Mouse (Mus musculus): ENCODE results near the gene Thsd7b. TPM values are rescaled to one million over a fixed set of nuclear protein-coding genes. Genes with fewer than 3 reads are reported as not detected.

Gene Thsd7b
- polyA plus RNA-seq, 2 experiments: 1.1 to 1.8 TPM

GRCm38 (mm10) chr1:129761234-129761633, 488.1 kb downstream of the Thsd7b start:
- no peak for TF ChIP-seq POLR2A (IDR thresholded peaks at IDR 0.05; ENCODE audit: borderline replicate concordance, extremely low read depth, insufficient read depth, insufficient read length)
- Histone ChIP-seq H3K4me1 (ENCODE audit: control insufficient read depth, insufficient read depth, low read length) (no peaks in the 10 kb centered on the region), H3K36me3 (ENCODE audit: control insufficient read depth, insufficient read depth, low read length) (no peaks in the 10 kb centered on the region), H3K4me2 (replicated peaks; ENCODE audit: low read depth, low read length, severe bottlenecking) (no peak overlapping the region), H3K9me3 (ENCODE audit: control insufficient read depth, low read length) (no peaks in the 10 kb centered on the region), H3K4me3 (replicated peaks; ENCODE audit: low read length) (no peak overlapping the region), H3K27ac (replicated peaks; ENCODE audit: low read depth, low read length) (no peak overlapping the region), H3K27me3 (ENCODE audit: control insufficient read depth, insufficient read depth, low read length) (no peaks in the 10 kb centered on the region), H3K9ac (ENCODE audit: low read depth, low read length, severe bottlenecking) (no peak overlapping the region)
- DNase-seq (ENCODE audit: low spot score) (no peak), ATAC-seq (ENCODE audit: low FRiP score, low read depth) (no peak)
- 87% methylated on average over 1 of the region's 1 CpGs for WGBS

- WGBS: 50% methylated on average over 2 of the region's 2 CpGs
- Histone ChIP-seq H3K9ac (ENCODE audit: low read depth, low read length, severe bottlenecking) (no peak overlapping the region), H3K27ac (replicated peaks; ENCODE audit: low read depth, low read length) (no peak overlapping the region), H3K27me3 (ENCODE audit: control insufficient read depth, insufficient read depth, low read length) (no peaks in the 10 kb centered on the region), H3K9me3 (ENCODE audit: control insufficient read depth, low read length) (no peaks in the 10 kb centered on the region), H3K36me3 (ENCODE audit: control insufficient read depth, insufficient read depth, low read length) (no peaks in the 10 kb centered on the region), H3K4me1 (ENCODE audit: control insufficient read depth, insufficient read depth, low read length) (no peaks in the 10 kb centered on the region), H3K4me2 (replicated peaks; ENCODE audit: low read depth, low read length, severe bottlenecking) (no peak overlapping the region), H3K4me3 (replicated peaks; ENCODE audit: low read length) (no peak overlapping the region)
- no peak for ATAC-seq (ENCODE audit: low FRiP score, low read depth)
- no peak for DNase-seq (ENCODE audit: low spot score)
- no peak for TF ChIP-seq POLR2A (IDR thresholded peaks at IDR 0.05; ENCODE audit: borderline replicate concordance, extremely low read depth, insufficient read depth, insufficient read length)
These were observed 491.6 kb downstream of the Thsd7b start for GRCm38 (mm10) chr1:129764748-129765147.

DNA sequence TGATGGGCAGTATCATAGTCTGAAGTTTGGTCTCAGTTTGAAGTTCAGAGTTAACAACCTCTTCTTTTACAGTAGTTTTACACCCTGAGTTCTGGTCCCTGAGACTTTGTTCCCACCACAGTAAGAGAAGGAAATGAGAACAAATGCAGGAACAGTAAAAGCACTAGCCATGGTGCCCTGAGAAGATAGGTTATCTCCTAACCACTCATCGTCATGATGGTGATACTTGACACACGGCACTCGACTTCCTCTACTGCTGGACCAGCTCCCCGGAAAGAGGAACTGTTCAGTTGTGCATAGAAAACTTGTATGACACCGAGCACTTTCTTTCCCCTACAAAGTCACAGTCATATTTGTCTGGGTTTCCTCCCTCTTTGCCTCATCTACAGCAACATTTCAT, 504.0 kb downstream of the Thsd7b start:
- no peaks in the 10 kb centered on the region for H3K9me3 ChIP-seq (ENCODE audit: control insufficient read depth, low read length)
- no peak for DNase-seq (ENCODE audit: low spot score)
- H3K4me2 ChIP-seq (replicated peaks; ENCODE audit: low read depth, low read length, severe bottlenecking): no peak overlapping the region
- H3K4me3 ChIP-seq (replicated peaks; ENCODE audit: low read length): no peak overlapping the region
- no peaks in the 10 kb centered on the region for H3K27me3 ChIP-seq (ENCODE audit: control insufficient read depth, insufficient read depth, low read length)
- no peak overlapping the region for H3K9ac ChIP-seq (ENCODE audit: low read depth, low read length, severe bottlenecking)
- WGBS: 94% methylated on average over 5 of the region's 5 CpGs
- no peaks in the 10 kb centered on the region for H3K4me1 ChIP-seq (ENCODE audit: control insufficient read depth, insufficient read depth, low read length)
- H3K27ac ChIP-seq (replicated peaks; ENCODE audit: low read depth, low read length): no peak overlapping the region
- no peak for TF ChIP-seq POLR2A (IDR thresholded peaks at IDR 0.05; ENCODE audit: borderline replicate concordance, extremely low read depth, insufficient read depth, insufficient read length)
- ATAC-seq (ENCODE audit: low FRiP score, low read depth): no peak
- H3K36me3 ChIP-seq (ENCODE audit: control insufficient read depth, insufficient read depth, low read length): no peaks in the 10 kb centered on the region

DNA sequence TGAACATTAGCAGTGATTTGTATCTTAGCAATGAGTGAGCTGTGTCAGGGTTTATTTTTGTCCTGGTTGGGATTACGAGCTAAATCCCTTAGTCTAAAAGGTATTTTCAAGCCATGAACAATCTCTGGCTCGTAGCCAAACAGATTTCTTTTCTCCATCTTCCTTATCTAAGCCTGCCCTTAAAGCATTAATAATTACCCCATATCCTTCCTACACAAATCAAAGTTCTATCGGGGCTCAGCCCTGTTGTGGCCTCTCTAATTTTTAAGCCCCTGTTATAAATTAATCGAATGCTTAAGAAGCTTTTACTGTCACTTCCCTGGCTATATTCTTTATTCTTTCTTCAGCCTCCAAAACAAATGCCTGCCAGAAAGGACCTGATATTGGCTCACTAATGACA, 506.4 kb downstream of the Thsd7b start:
- ATAC-seq (ENCODE audit: low FRiP score, low read depth): no peak
- Histone ChIP-seq H3K9me3 (ENCODE audit: control insufficient read depth, low read length) (no peaks in the 10 kb centered on the region), H3K36me3 (ENCODE audit: control insufficient read depth, insufficient read depth, low read length) (no peaks in the 10 kb centered on the region), H3K27ac (replicated peaks; ENCODE audit: low read depth, low read length) (no peak overlapping the region), H3K4me2 (replicated peaks; ENCODE audit: low read depth, low read length, severe bottlenecking) (no peak overlapping the region), H3K9ac (ENCODE audit: low read depth, low read length, severe bottlenecking) (no peak overlapping the region), H3K27me3 (ENCODE audit: control insufficient read depth, insufficient read depth, low read length) (no peaks in the 10 kb centered on the region), H3K4me1 (ENCODE audit: control insufficient read depth, insufficient read depth, low read length) (no peaks in the 10 kb centered on the region), H3K4me3 (replicated peaks; ENCODE audit: low read length) (no peak overlapping the region)
- TF ChIP-seq POLR2A (IDR thresholded peaks at IDR 0.05; ENCODE audit: borderline replicate concordance, extremely low read depth, insufficient read depth, insufficient read length): no peak
- WGBS: 49% methylated on average over 4 of the region's 4 CpGs
- no peak for DNase-seq (ENCODE audit: low spot score)

DNA sequence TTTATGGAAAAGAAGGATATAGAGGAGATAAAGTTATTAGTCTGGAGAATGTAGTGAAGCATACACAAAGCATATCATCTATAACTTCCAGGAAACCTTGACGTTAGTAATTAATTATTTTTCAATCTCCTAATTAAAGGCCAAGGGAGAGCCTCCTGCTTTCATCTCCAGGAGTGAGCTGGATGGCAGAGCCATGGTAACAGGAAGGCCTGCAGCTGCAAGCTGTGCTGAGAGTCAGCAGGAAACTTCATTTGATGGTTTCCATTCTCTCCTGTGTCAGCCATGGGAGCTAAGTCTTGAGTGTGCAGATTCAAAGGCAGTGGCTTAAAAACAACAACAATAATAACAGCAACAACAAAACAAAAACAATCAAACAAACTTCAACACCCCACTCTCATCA, 507.5 kb downstream of the Thsd7b start:
- TF ChIP-seq POLR2A (IDR thresholded peaks at IDR 0.05; ENCODE audit: borderline replicate concordance, extremely low read depth, insufficient read depth, insufficient read length): no peak
- Histone ChIP-seq H3K9ac (ENCODE audit: low read depth, low read length, severe bottlenecking) (no peak overlapping the region), H3K9me3 (ENCODE audit: control insufficient read depth, low read length) (no peaks in the 10 kb centered on the region), H3K4me2 (replicated peaks; ENCODE audit: low read depth, low read length, severe bottlenecking) (no peak overlapping the region), H3K27me3 (ENCODE audit: control insufficient read depth, insufficient read depth, low read length) (no peaks in the 10 kb centered on the region), H3K36me3 (ENCODE audit: control insufficient read depth, insufficient read depth, low read length) (no peaks in the 10 kb centered on the region), H3K4me1 (ENCODE audit: control insufficient read depth, insufficient read depth, low read length) (no peaks in the 10 kb centered on the region), H3K27ac (replicated peaks; ENCODE audit: low read depth, low read length) (no peak overlapping the region), H3K4me3 (replicated peaks; ENCODE audit: low read length) (no peak overlapping the region)
- DNase-seq (ENCODE audit: low spot score): no peak
- ATAC-seq (ENCODE audit: low FRiP score, low read depth): no peak
- WGBS: 30% methylated on average over 1 of the region's 1 CpGs

DNA sequence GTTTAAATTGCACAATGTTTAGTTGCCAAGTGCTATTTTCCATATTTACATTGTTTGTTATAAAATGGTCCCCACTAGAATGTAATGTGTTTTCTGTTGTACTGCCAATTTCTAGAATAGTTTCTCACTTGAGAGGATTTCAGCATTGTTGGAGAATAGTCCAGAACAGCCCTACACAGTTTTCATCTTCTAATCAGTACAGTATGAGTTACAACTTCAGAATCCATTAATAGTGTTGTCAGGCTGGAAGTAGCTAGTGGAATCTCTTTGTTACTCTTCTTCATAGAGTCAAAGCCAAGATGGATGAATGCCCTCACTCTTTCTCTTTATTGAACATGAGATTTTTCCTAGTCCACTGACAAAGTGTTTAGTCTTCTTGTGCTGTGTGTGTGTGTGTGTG, 525.4 kb downstream of the Thsd7b start:
- no peak for ATAC-seq (ENCODE audit: low FRiP score, low read depth)
- DNase-seq (ENCODE audit: low spot score): no peak
- Histone ChIP-seq H3K36me3 (ENCODE audit: control insufficient read depth, insufficient read depth, low read length) (no peaks in the 10 kb centered on the region), H3K27me3 (ENCODE audit: control insufficient read depth, insufficient read depth, low read length) (no peaks in the 10 kb centered on the region), H3K9ac (ENCODE audit: low read depth, low read length, severe bottlenecking) (no peak overlapping the region), H3K4me2 (replicated peaks; ENCODE audit: low read depth, low read length, severe bottlenecking) (no peak overlapping the region), H3K9me3 (ENCODE audit: control insufficient read depth, low read length) (no peaks in the 10 kb centered on the region), H3K4me3 (replicated peaks; ENCODE audit: low read length) (no peak overlapping the region), H3K4me1 (ENCODE audit: control insufficient read depth, insufficient read depth, low read length) (no peaks in the 10 kb centered on the region), H3K27ac (replicated peaks; ENCODE audit: low read depth, low read length) (no peak overlapping the region)
- no peak for TF ChIP-seq POLR2A (IDR thresholded peaks at IDR 0.05; ENCODE audit: borderline replicate concordance, extremely low read depth, insufficient read depth, insufficient read length)
